Mouse (Mus musculus) lung, embryonic 15.5 days (tissue): ENCODE results near the gene Tor2a. TPM values are rescaled to one million over a fixed set of nuclear protein-coding genes. Genes with fewer than 3 reads are reported as not detected.

ENCODE experiments used
- ATAC-seq: fragments of 200-750 bp; cut with Nextera tagmentation; 2 replicates; pipeline ENCODE4 v1.8.0; 2017; ENCODE audit warnings: moderate number of reproducible peaks, borderline replicate concordance; ENCODE audit not compliant: low FRiP score, low TSS enrichment; ENCODE audit errors: extremely low read depth
- H3K27ac ChIP-seq: fragments of 300-500 bp; sonication (generic); 2 replicates; pipeline ENCODE4 v1.5.1; 2015; ENCODE audit warnings: moderate library complexity, mild to moderate bottlenecking, inconsistent platforms
- H3K27me3 ChIP-seq: fragments of 300-500 bp; sonication (generic); 2 replicates; pipeline ENCODE4 v1.6.1; 2015; ENCODE audit warnings: inconsistent platforms
- H3K36me3 ChIP-seq: fragments of 300-500 bp; sonication (generic); 2 replicates; pipeline ENCODE4 v1.6.1; 2015; ENCODE audit warnings: inconsistent platforms
- H3K4me1 ChIP-seq: fragments of 300-500 bp; sonication (generic); 2 replicates; pipeline ENCODE4 v1.6.1; 2015; ENCODE audit warnings: inconsistent platforms
- H3K4me2 ChIP-seq: fragments of 300-500 bp; sonication (generic); 2 replicates; pipeline ENCODE4 v1.6.1; 2015; ENCODE audit warnings: inconsistent platforms, mild to moderate bottlenecking, moderate library complexity
- H3K4me3 ChIP-seq: fragments of 300-500 bp; sonication (generic); 2 replicates; pipeline ENCODE4 v1.5.1; 2015; ENCODE audit warnings: mild to moderate bottlenecking, inconsistent platforms
- H3K9ac ChIP-seq: fragments of 300-500 bp; sonication (generic); 2 replicates; pipeline ENCODE4 v1.6.1; 2015; ENCODE audit warnings: inconsistent platforms
- H3K9me3 ChIP-seq: fragments of 300-500 bp; sonication (generic); 2 replicates; pipeline ENCODE4 v1.6.1; 2016; ENCODE audit warnings: inconsistent platforms
- WGBS: fragments of 180-500 bp; shearing (Covaris S2); methylation state at CpG from one replicate; pipeline ENCODE4 v1.1.7; 2015; 5-methylcytosine and 5-hydroxymethylcytosine counted together
- polyA plus RNA-seq: library from polyadenylated mRNA; unstranded; fragments of >200 nt; fragmentation: Nextera tagmentation; extraction: Ambion mirVana; gene quantifications from 2 replicates; pipeline ENCODE4 v1.2.1, GENCODE M21; 2015

The Tor2a gene
- polyA plus RNA-seq, 1 experiment from 2014 or later: 65.6 TPM

GRCm38 (mm10) chr2:32769327-32770085 lies 12.5 kb downstream of the Tor2a start:
- no peaks in the 10 kb centered on the region for H3K9me3 ChIP-seq
- no peak for ATAC-seq
- WGBS: 73% methylated on average over 5 of the region's 5 CpGs
- no peak overlapping the region for H3K4me3 ChIP-seq
- peaks cover 4% of the 10 kb centered on the region; the same call in 1 of the 2 replicates for H3K4me1 ChIP-seq
- no peaks in the 10 kb centered on the region for H3K27me3 ChIP-seq
- no peak overlapping the region for H3K27ac ChIP-seq
- H3K9ac ChIP-seq: no peak overlapping the region
- H3K4me2 ChIP-seq: no peak overlapping the region
- no peaks in the 10 kb centered on the region for H3K36me3 ChIP-seq

DNA sequence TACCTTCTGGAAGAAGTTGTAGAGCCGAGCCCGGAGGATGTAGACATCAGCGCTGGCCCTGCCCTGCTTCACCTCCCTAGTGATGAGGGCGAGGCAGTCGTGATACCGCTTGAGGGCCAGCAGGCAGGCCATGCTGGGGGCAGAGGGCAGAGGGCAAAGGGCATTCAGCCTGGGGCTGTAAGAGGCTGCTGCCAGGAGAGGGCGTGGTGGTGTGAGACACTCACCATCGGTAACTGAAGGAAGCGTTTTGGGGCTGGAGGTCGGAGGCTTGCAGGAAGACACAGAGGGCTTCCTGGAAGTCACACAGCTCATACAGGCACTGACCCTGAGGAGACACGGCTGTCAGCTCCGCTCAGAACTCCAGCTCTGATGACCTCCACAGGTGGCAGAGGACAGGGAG lies 14.9 kb downstream of the Tor2a start:
- ATAC-seq: no peak
- Histone ChIP-seq H3K9me3 (no peaks in the 10 kb centered on the region), H3K36me3 (no peaks in the 10 kb centered on the region), H3K4me3 (no peak overlapping the region), H3K4me2 (no peak overlapping the region), H3K4me1 (peaks cover 15% of the 10 kb centered on the region), H3K27ac (no peak overlapping the region), H3K27me3 (no peaks in the 10 kb centered on the region), H3K9ac (no peak overlapping the region)
- 26% methylated on average over 12 of the region's 12 CpGs for WGBS

DNA sequence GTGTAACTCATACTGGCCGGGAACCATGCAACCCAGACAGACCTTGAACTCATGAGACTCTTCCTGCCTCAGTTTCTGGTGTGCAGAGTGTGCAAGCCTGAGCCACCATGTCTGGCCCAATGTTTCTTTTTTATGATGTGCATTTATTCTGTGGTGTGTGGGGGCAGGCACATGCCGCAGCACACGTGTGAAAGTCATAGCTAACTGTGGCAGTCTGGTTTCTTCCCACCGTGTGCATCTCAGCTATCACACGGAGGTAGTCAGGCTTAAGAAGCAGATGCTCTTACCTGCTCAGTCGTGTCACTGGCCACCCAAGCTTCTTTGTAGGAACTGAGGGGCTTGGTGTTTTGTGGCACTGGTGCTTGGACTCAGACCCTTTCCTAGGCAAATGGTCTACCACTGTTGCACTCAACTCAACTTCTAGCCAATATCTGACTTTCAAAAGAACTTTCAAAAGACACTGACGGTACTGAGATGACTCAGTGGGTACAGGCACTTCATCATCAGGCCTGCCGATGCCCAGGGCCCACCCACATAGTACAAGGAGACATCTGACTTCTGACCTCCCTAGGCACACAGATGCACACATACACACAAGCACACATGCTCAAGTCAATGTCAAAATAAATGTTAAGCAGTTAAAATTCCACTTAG lies 15.7 kb downstream of the Tor2a start:
- WGBS: 66% methylated on average over 8 of the region's 8 CpGs
- H3K4me1 ChIP-seq: peaks cover 15% of the 10 kb centered on the region
- no peak overlapping the region for H3K4me2 ChIP-seq
- no peak overlapping the region for H3K27ac ChIP-seq
- ATAC-seq: no peak
- no peaks in the 10 kb centered on the region for H3K9me3 ChIP-seq
- no peak overlapping the region for H3K4me3 ChIP-seq
- H3K27me3 ChIP-seq: no peaks in the 10 kb centered on the region
- no peaks in the 10 kb centered on the region for H3K36me3 ChIP-seq
- no peak overlapping the region for H3K9ac ChIP-seq

GRCm38 (mm10) chr2:32775359-32776074 lies 18.5 kb downstream of the Tor2a start, which contains the start of the genes Ttc16 and Ptrh1:
Gene Ttc16 (minus strand): TSS chr2:32775633.
Gene Ptrh1 (plus strand): TSS chr2:32775786.
- Histone ChIP-seq H3K9ac (peak within 1 kb of the TSS; percentile 27), H3K36me3 (no peaks in the 10 kb centered on the region), H3K9me3 (no peaks in the 10 kb centered on the region), H3K27ac (0 out of 2 replicates have a peak within 1 kb of the TSS, but pooled peaks have one; percentile 39), H3K4me2 (peak within 1 kb of the TSS; percentile 76), H3K4me1 (peaks cover 14% of the 10 kb centered on the region), H3K4me3 (peak within 1 kb of the TSS; percentile 56), H3K27me3 (no peaks in the 10 kb centered on the region)
- ATAC-seq: peak; percentile 95
- under 1% methylated on average over 46 of the region's 46 CpGs for WGBS

- H3K27ac ChIP-seq: no peak overlapping the region
- peak overlapping the region; percentile 56 for H3K4me3 ChIP-seq
- peak overlapping the region; percentile 27 for H3K9ac ChIP-seq
- H3K36me3 ChIP-seq: no peaks in the 10 kb centered on the region
- ATAC-seq: no peak
- H3K9me3 ChIP-seq: no peaks in the 10 kb centered on the region
- peak overlapping the region; percentile 76 for H3K4me2 ChIP-seq
- peaks cover 14% of the 10 kb centered on the region for H3K4me1 ChIP-seq
- WGBS: 21% methylated on average over 22 of the region's 22 CpGs
- no peaks in the 10 kb centered on the region for H3K27me3 ChIP-seq
These were observed 19.2 kb downstream of the Tor2a start for GRCm38 (mm10) chr2:32776192-32776591.

- H3K9me3 ChIP-seq: no peaks in the 10 kb centered on the region
- H3K27me3 ChIP-seq: no peaks in the 10 kb centered on the region
- H3K4me1 ChIP-seq: peaks cover 14% of the 10 kb centered on the region
- no peak overlapping the region for H3K9ac ChIP-seq
- ATAC-seq: no peak
- WGBS: 93% methylated on average over 6 of the region's 6 CpGs
- no peak overlapping the region for H3K4me2 ChIP-seq
- H3K27ac ChIP-seq: no peak overlapping the region
- H3K36me3 ChIP-seq: no peaks in the 10 kb centered on the region
- no peak overlapping the region for H3K4me3 ChIP-seq
These were observed 21.0 kb downstream of the Tor2a start for GRCm38 (mm10) chr2:32778081-32778480.

- ATAC-seq: no peak
- no peak overlapping the region for H3K4me3 ChIP-seq
These were observed 22.1 kb downstream of the Tor2a start for GRCm38 (mm10) chr2:32779131-32779530.

DNA sequence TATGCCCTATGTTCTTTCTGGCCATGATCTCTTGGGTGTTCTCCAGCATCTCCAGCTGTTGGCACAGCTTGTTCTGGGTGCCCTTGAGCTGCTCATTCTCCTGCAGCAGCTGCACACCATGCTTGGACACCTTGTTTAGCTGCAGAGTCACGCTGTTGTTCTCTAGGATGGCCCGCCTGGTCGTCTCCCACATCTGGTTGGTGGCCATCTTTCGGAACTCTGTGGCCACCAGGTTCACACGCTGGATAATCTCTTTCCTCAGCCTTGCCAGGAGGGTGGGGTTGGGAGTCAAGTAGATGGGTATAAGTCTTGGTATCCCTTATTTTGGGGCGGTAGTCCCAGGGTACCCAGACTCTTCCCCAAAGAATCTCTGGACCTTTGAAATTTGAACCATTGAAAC lies 22.7 kb downstream of the Tor2a start:
- Histone ChIP-seq H3K36me3 (no peaks in the 10 kb centered on the region), H3K27me3 (no peaks in the 10 kb centered on the region), H3K4me2 (no peak overlapping the region), H3K27ac (no peak overlapping the region), H3K4me3 (no peak overlapping the region), H3K9ac (no peak overlapping the region), H3K4me1 (peaks cover 14% of the 10 kb centered on the region), H3K9me3 (no peaks in the 10 kb centered on the region)
- WGBS: 91% methylated on average over 6 of the region's 6 CpGs
- no peak for ATAC-seq

More at GRCm38 (mm10) chr2:32779131-32779530, 22.1 kb downstream of the Tor2a start:
- H3K4me2 ChIP-seq: no peak overlapping the region
- peaks cover 14% of the 10 kb centered on the region for H3K4me1 ChIP-seq
- no peak overlapping the region for H3K27ac ChIP-seq
- H3K27me3 ChIP-seq: no peaks in the 10 kb centered on the region
- H3K36me3 ChIP-seq: no peaks in the 10 kb centered on the region
- H3K9ac ChIP-seq: no peak overlapping the region
- H3K9me3 ChIP-seq: no peaks in the 10 kb centered on the region
- 6% methylated on average over 8 of the region's 8 CpGs for WGBS

GRCm38 (mm10) chr2:32781710-32782109 lies 24.7 kb downstream of the Tor2a start:
- H3K9me3 ChIP-seq: no peaks in the 10 kb centered on the region
- WGBS: 67% methylated on average over 6 of the region's 6 CpGs
- no peak overlapping the region for H3K27ac ChIP-seq

DNA sequence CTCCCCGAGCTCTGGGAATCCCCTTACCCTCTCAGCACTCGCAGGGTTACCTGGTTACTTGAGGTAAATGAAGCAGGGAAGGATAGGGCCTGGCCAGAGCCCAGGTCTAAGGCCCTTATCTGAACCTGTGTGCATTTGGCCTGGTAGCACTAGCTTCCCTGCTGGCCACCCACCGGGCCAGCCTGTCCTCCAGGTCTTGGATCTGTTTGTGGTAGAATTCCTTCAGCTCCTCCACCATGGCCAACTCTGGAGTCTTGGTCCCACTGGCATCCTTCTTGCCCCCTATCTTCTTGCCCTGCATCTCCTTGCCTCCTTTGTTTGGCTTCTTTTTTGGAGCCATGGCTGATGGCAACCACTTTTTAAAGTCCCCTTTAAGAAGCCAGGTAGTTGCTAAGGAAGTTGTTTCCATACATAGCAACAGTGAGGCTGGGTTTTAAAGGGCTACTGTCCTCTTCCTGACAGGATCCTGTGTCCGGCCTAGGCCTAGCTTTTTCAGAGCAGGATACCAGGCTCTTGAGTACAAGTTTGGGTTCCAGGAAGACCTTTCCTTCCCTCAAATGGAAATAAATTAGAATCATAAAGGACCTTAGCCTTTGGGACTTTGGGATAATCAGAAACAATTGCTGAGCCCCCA lies 27.1 kb downstream of the Tor2a start, which contains the start of gene Cfap157:
Gene Cfap157 (minus strand): TSS at position 381 of the 634 bp plus-strand sequence.
- Histone ChIP-seq H3K9me3 (no peaks in the 10 kb centered on the region), H3K4me3 (no peak within 1 kb of the TSS), H3K27ac (no peak within 1 kb of the TSS), H3K36me3 (no peaks in the 10 kb centered on the region), H3K4me1 (peaks cover 8% of the 10 kb centered on the region; the same call in 1 of the 2 replicates), H3K27me3 (no peaks in the 10 kb centered on the region), H3K4me2 (no peak within 1 kb of the TSS), H3K9ac (no peak within 1 kb of the TSS)
- no peak for ATAC-seq
- WGBS: 49% methylated on average over 4 of the region's 4 CpGs

More at GRCm38 (mm10) chr2:32781710-32782109, 24.7 kb downstream of the Tor2a start:
- Histone ChIP-seq H3K27me3 (no peaks in the 10 kb centered on the region), H3K36me3 (no peaks in the 10 kb centered on the region), H3K4me2 (no peak overlapping the region), H3K4me1 (0 out of 2 replicates have a peak, but pooled peaks cover 3% of the 10 kb centered on the region), H3K4me3 (no peak overlapping the region), H3K9ac (no peak overlapping the region)
- no peak for ATAC-seq

- Histone ChIP-seq H3K27ac (no peak overlapping the region), H3K36me3 (no peaks in the 10 kb centered on the region), H3K9ac (no peak overlapping the region), H3K4me3 (no peak overlapping the region), H3K4me2 (no peak overlapping the region), H3K9me3 (no peaks in the 10 kb centered on the region), H3K4me1 (peaks cover 21% of the 10 kb centered on the region), H3K27me3 (no peaks in the 10 kb centered on the region)
- WGBS: 61% methylated on average over 6 of the region's 6 CpGs
- ATAC-seq: no peak
These were observed 30.1 kb downstream of the Tor2a start for GRCm38 (mm10) chr2:32787176-32787575.
